Mouse (Mus musculus): ENCODE measurements around the gene Scarb2.

DNA sequence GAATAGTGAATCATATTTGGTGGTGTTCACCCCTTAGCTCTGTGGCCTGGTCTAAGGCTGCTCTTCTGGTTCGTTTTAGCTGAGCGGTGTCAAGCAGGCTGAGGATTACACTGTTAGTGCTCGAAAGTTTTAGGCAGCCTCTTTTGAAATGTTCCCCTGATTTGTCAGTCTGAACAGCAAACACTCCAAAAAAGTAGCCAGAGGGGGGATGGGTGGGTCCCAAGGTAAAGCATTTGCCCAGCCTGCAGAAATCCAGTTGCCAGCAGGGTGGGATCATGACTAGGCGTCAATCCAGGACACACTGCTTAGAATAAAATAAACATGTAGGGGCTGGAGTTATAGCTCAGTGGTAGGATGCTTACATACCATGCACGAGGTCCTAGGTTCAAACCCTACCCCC, 33.8 kb downstream of the Scarb2 start:
- TF ChIP-seq CTCF (IDR thresholded peaks at IDR 0.05; ENCODE audit: borderline replicate concordance, extremely low read depth, insufficient read depth, insufficient read length) (no peak), POLR2A (IDR thresholded peaks at IDR 0.05; ENCODE audit: borderline replicate concordance, extremely low read depth, insufficient read depth, insufficient read length, poor library complexity, severe bottlenecking) (no peak)
